Mouse (Mus musculus): Measurements from ENCODE around the gene Galnt11. TPM values are rescaled to one million over a fixed set of nuclear protein-coding genes. Genes with fewer than 3 reads are reported as not detected.
"Not testable (repeated sequence)": the region's sequence is repeated elsewhere in the genome, so short reads cannot be mapped to it uniquely, and the experiment has no call there.

Galnt11 gene
- polyA plus RNA-seq (2016; fragmentation: Nextera tagmentation; extraction: Ambion mirVana) = 41.0 and 47.1 TPM in 2 replicates

- peaks cover 9% of the 10 kb centered on the region for H3K4me1 ChIP-seq
- peak within 1 kb of the TSS; percentile 58 for H3K4me2 ChIP-seq (replicated peaks)
- no peak for ATAC-seq (ENCODE audit: low FRiP score)
- 92% methylated on average over 3 of the region's 3 CpGs for WGBS
- peak within 1 kb of the TSS; percentile 80 for H3K4me3 ChIP-seq
- no peaks in the 10 kb centered on the region for H3K27me3 ChIP-seq
- H3K9me3 ChIP-seq (replicated peaks) = no peaks in the 10 kb centered on the region
- H3K9ac ChIP-seq = peak within 1 kb of the TSS; percentile 88
- peak within 1 kb of the TSS; percentile 85 for H3K27ac ChIP-seq
- no peaks in the 10 kb centered on the region for H3K36me3 ChIP-seq
Measured at GRCm38 (mm10) chr5:25221604-25222003, at the start of gene Galnt11. Gene Galnt11 (plus strand): TSS chr5:25221904.

DNA sequence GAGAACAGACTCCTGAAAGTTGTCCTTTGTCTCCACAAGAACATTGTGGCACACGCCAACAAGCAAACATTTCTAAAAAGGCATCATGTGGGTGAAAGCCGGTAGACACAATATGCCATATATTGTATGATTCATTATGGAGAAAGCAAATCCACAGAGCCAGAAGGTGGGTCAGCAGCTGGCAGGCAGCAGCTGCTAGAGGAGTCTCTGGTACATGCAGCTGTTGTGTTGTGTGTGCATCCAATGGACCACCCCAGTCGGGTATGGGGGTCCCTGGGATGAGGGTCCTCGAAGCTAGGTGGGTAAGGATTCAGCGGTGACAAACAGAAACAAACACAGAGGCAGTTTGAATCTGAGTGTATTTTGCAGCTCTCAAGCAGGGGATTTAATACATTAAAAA, 43.8 kb upstream of the Galnt11 start:
- H3K4me3 ChIP-seq; H3K36me3 ChIP-seq; H3K9ac ChIP-seq; ATAC-seq (ENCODE audit: low FRiP score); H3K4me1 ChIP-seq; H3K27me3 ChIP-seq; H3K27ac ChIP-seq; H3K9me3 ChIP-seq (replicated peaks); H3K4me2 ChIP-seq (replicated peaks): not testable (repeated sequence)
- WGBS = 89% methylated on average over 5 of the region's 5 CpGs

GRCm38 (mm10) chr5:25178543-25178942, 43.2 kb upstream of the Galnt11 start:
- not testable (repeated sequence) for H3K4me1 ChIP-seq; H3K27ac ChIP-seq; H3K4me2 ChIP-seq (replicated peaks); H3K9me3 ChIP-seq (replicated peaks); H3K9ac ChIP-seq; ATAC-seq (ENCODE audit: low FRiP score); H3K4me3 ChIP-seq; H3K27me3 ChIP-seq; H3K36me3 ChIP-seq
- WGBS = 98% methylated on average over 4 of the region's 4 CpGs

- Histone ChIP-seq H3K9ac (no peak overlapping the region), H3K4me1 (no peaks in the 10 kb centered on the region; the same call in 1 of the 2 replicates), H3K36me3 (no peaks in the 10 kb centered on the region), H3K27ac (no peak overlapping the region), H3K4me3 (no peak overlapping the region), H3K27me3 (no peaks in the 10 kb centered on the region), H3K4me2 (replicated peaks) (no peak overlapping the region), H3K9me3 (replicated peaks) (no peaks in the 10 kb centered on the region)
- WGBS = 93% methylated on average over 4 of the region's 4 CpGs
- no peak for ATAC-seq (ENCODE audit: low FRiP score)
Measured at GRCm38 (mm10) chr5:25179284-25179683, 42.4 kb upstream of the Galnt11 start.

DNA sequence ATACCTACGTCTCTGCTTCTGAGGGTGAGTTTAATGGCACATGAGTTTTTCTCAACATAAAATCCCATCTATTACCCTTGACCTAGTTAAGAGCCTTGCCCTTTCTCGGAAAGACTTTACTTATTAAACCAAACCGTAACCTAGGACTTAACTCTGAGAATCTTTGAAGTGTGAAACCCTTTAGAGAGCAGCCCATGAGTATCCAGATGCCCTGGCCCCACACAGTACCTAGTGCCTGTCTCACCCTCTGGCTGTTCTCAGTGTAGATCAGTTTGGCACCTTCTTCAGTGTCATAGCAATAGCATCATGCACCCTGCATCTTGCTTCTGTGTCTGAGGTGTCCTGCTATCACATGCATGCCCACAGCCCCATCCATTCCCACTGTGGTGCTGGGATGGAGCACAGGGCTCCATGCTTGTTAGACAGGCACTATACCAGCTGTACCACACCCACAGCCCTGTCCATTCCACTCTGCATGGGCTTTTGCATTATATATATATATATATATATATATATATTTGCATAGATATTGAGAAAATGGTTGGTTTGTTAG, 41.7 kb upstream of the Galnt11 start:
- Histone ChIP-seq H3K9ac (no peak overlapping the region), H3K36me3 (no peaks in the 10 kb centered on the region), H3K27me3 (no peaks in the 10 kb centered on the region), H3K4me3 (no peak overlapping the region), H3K4me2 (replicated peaks) (no peak overlapping the region), H3K27ac (no peak overlapping the region), H3K9me3 (replicated peaks) (no peaks in the 10 kb centered on the region), H3K4me1 (no peaks in the 10 kb centered on the region; the same call in 1 of the 2 replicates)
- WGBS = 93% methylated on average over 3 of the region's 3 CpGs
- no peak for ATAC-seq (ENCODE audit: low FRiP score)

DNA sequence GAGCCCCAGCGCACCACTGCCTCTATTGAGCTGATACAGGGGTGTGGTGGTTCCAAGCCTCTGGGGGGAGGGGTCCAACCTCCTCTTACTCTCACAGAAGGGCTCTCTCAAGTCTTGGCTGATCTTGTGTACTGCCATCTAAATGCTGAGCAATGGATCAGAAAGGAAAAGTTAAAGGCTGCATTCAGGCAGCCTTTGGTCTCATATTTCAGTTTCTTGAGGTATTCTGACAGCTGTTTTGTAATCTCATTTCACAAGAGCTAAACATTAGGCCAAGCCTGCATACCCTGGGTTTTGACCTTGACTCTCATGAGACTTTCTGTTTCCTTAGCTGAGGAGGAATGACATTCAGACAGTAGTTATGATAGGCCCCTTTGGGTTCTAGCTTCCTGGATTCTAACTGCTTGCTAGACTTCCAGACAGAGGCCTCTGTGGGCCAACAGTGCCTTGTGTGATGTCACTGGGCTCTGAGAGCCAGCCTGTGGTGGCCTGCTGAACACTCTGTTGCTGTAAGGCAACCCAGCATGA, 40.6 kb upstream of the Galnt11 start, which contains the start of gene Galntl5:
Gene Galntl5, plus strand, starts transcription at position 457 of the 528 bp plus-strand sequence.
- no peaks in the 10 kb centered on the region; the same call in 1 of the 2 replicates for H3K4me1 ChIP-seq
- no peaks in the 10 kb centered on the region for H3K36me3 ChIP-seq
- H3K9ac ChIP-seq = no peak within 1 kb of the TSS
- no peak within 1 kb of the TSS for H3K27ac ChIP-seq
- WGBS = 90% methylated on average over 1 of the region's 1 CpGs
- H3K9me3 ChIP-seq (replicated peaks) = no peaks in the 10 kb centered on the region
- no peaks in the 10 kb centered on the region for H3K27me3 ChIP-seq
- no peak within 1 kb of the TSS for H3K4me3 ChIP-seq
- no peak for ATAC-seq (ENCODE audit: low FRiP score)
- H3K4me2 ChIP-seq (replicated peaks) = no peak within 1 kb of the TSS

GRCm38 (mm10) chr5:25183595-25183994, 38.1 kb upstream of the Galnt11 start:
- Histone ChIP-seq H3K27me3 (no peaks in the 10 kb centered on the region), H3K9me3 (replicated peaks) (no peaks in the 10 kb centered on the region), H3K4me3 (no peak overlapping the region), H3K27ac (no peak overlapping the region), H3K4me1 (no peaks in the 10 kb centered on the region; the same call in 1 of the 2 replicates), H3K36me3 (no peaks in the 10 kb centered on the region), H3K9ac (no peak overlapping the region), H3K4me2 (replicated peaks) (no peak overlapping the region)
- ATAC-seq (ENCODE audit: low FRiP score) = no peak
- 85% methylated on average over 4 of the region's 4 CpGs for WGBS

DNA sequence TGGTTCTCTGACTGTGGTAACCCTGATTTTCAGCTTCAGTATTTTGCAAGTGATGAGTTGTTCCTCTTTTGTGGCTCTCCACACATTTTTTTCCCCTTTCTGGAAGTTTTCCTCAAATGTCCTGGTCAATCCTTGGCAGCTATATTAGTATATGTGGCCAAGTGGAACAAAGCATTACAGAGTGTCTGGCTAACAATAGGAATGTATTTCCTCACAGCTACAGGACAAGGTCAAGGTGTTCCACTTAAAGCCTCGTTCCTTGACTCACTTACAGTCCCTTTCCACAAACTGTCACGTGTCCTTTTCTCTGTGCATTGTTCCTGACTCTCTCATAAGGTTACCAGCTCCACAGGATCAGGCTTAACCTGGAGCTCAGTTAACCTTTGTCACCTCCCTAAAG, 37.1 kb upstream of the Galnt11 start:
- Histone ChIP-seq H3K4me3 (no peak overlapping the region), H3K27ac (no peak overlapping the region), H3K9me3 (replicated peaks) (no peaks in the 10 kb centered on the region), H3K36me3 (no peaks in the 10 kb centered on the region), H3K9ac (no peak overlapping the region), H3K4me1 (no peaks in the 10 kb centered on the region; the same call in 1 of the 2 replicates), H3K27me3 (no peaks in the 10 kb centered on the region), H3K4me2 (replicated peaks) (no peak overlapping the region)
- WGBS = 57% methylated on average over 2 of the region's 2 CpGs
- ATAC-seq (ENCODE audit: low FRiP score) = no peak

DNA sequence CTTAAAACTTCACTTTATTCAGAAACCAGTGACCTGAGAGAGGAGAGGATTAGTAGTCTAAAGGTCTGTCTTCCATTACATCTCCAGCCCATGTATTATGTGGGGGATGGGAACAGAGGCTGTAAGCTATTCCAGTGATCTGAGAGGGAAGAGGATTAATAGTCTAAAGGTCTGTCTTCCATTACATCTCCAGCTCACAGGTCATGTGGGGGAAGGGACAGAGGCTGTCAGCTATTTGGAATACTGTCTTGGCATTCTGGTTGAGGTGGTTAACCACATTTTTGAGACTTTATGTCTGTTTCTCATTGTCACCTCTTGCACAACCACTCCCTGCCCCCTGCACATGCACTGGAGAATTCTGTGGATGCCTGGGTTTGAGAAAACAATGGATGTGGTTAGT, 34.0 kb upstream of the Galnt11 start:
- Histone ChIP-seq H3K9me3 (replicated peaks) (no peaks in the 10 kb centered on the region), H3K4me3 (no peak overlapping the region), H3K9ac (no peak overlapping the region), H3K27ac (no peak overlapping the region), H3K4me1 (no peaks in the 10 kb centered on the region), H3K4me2 (replicated peaks) (no peak overlapping the region), H3K36me3 (no peaks in the 10 kb centered on the region), H3K27me3 (no peaks in the 10 kb centered on the region)
- ATAC-seq (ENCODE audit: low FRiP score) = no peak

DNA sequence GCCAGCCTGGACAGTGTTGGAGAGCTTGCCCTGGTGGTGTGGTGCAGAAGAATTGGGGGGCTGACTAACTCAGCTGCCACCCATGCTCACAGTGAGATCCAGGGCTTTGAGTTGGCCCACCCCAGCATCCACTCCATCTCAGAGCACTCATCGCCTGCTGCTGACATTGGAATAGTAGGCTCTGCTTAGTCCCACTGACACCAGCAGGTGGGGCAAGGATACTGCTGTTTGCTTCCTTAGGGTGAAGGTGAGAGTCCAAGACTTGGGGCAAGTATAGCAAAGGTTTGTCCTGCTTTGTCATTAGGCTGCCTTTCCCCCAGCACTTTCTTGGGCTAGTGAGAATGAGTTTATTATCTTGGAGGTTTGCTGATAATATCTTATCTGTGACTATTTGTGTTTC, 32.9 kb upstream of the Galnt11 start:
- no peak overlapping the region for H3K27ac ChIP-seq
- H3K36me3 ChIP-seq = no peaks in the 10 kb centered on the region
- ATAC-seq (ENCODE audit: low FRiP score) = no peak
- H3K4me1 ChIP-seq = no peaks in the 10 kb centered on the region
- no peak overlapping the region for H3K9ac ChIP-seq
- H3K4me2 ChIP-seq (replicated peaks) = no peak overlapping the region
- WGBS = 38% methylated on average over 1 of the region's 1 CpGs
- H3K9me3 ChIP-seq (replicated peaks) = no peaks in the 10 kb centered on the region
- H3K4me3 ChIP-seq = no peak overlapping the region
- H3K27me3 ChIP-seq = no peaks in the 10 kb centered on the region

DNA sequence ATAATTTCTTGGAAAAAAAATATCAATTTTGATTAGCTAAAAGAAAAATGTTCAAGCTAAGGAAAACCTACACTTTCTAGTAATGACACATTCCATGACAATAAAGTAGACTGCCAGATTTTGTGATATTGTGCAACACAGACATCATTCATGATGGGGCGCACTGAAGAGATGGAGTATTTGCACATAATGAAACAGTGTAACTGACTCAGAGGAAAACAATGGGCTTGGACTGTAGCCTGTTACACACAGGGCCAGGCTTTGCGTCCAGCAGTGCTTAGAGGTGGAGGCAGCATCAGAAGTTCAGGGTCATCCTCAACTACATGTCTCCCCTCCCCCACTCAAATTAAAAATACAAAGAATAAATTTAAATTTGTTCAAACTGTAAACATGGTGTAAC, 31.2 kb upstream of the Galnt11 start:
- 79% methylated on average over 2 of the region's 2 CpGs for WGBS
- no peak overlapping the region for H3K27ac ChIP-seq
- H3K9me3 ChIP-seq (replicated peaks) = no peaks in the 10 kb centered on the region

GRCm38 (mm10) chr5:25211872-25212271, 9.8 kb upstream of the Galnt11 start:
- ATAC-seq (ENCODE audit: low FRiP score) = no peak
- Histone ChIP-seq H3K9me3 (replicated peaks) (no peaks in the 10 kb centered on the region), H3K4me3 (no peak overlapping the region), H3K4me2 (replicated peaks) (no peak overlapping the region), H3K9ac (no peak overlapping the region), H3K36me3 (no peaks in the 10 kb centered on the region), H3K27me3 (no peaks in the 10 kb centered on the region), H3K27ac (no peak overlapping the region), H3K4me1 (no peaks in the 10 kb centered on the region)
- WGBS = 91% methylated on average over 1 of the region's 1 CpGs

More for the DNA sequence above, 31.2 kb upstream of the Galnt11 start:
- H3K36me3 ChIP-seq = no peaks in the 10 kb centered on the region
- no peak overlapping the region for H3K4me2 ChIP-seq (replicated peaks)
- H3K4me1 ChIP-seq = no peaks in the 10 kb centered on the region
- no peak for ATAC-seq (ENCODE audit: low FRiP score)
- no peaks in the 10 kb centered on the region for H3K27me3 ChIP-seq
- no peak overlapping the region for H3K4me3 ChIP-seq
- H3K9ac ChIP-seq = no peak overlapping the region

DNA sequence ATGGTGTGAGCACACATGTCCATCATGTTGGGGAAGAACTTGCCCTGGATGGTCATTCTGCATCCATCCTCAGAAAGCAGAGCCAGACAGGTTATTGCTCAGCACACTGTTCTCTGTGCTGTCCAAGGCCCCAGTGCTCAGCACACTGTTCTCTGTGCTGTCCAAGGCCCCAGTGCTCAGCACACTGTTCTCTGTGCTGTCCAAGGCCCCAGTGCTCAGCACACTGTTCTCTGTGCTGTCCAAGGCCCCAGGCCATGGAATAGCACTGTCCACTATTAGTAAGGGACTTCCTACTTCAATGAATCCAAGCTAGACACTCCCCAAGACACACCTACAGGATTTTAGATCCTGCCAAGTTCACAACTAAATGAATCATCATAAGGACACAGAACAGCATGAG, 8.5 kb upstream of the Galnt11 start:
- not testable (repeated sequence) for H3K9me3 ChIP-seq (replicated peaks); H3K4me2 ChIP-seq (replicated peaks); H3K9ac ChIP-seq; H3K4me3 ChIP-seq; H3K4me1 ChIP-seq; H3K27me3 ChIP-seq; H3K27ac ChIP-seq; H3K36me3 ChIP-seq; ATAC-seq (ENCODE audit: low FRiP score)
